Mouse (Mus musculus) embryo, embryonic 11.5 days (tissue): ENCODE measurements around the gene Slc15a1.
"Not testable (repeated sequence)": the region's sequence is repeated elsewhere in the genome, so short reads cannot be mapped to it uniquely, and the experiment has no call there.

Source experiments
- DNase-seq: peaks from one replicate; pipeline ENCODE4 v3.0.0-alpha.2; 2012; ENCODE audit warnings: low read depth, low spot score

Slc15a1 gene

DNA sequence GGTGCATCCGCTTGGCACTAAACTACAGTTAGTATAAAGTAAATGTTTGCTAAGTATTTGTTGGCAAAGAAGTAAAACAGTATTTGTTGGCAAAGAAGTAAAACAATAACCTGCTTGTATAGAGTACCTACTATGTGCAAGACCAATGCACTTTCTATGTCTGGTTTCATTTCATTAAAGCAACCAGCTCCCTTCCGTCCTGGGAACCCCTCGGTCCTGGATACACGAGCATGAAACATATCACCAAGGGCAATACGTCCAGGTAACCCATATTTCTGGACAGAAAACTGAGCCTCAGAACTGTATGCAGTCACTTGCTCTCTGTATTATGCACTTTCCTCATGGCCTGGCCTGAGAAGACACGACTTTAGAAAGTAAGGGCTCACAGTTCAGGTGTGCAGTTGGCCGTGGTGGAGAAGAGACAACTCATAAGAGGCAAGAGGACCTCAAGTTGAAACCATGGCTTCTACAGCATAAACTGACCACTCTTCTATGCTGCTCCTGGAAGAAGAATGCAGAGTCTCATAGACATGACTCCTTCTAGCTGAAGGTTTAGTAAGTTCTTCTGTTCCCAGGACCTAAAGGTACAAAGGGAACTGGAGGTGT is 53.5 kb downstream of the Slc15a1 start:
- no peak for DNase-seq

DNA sequence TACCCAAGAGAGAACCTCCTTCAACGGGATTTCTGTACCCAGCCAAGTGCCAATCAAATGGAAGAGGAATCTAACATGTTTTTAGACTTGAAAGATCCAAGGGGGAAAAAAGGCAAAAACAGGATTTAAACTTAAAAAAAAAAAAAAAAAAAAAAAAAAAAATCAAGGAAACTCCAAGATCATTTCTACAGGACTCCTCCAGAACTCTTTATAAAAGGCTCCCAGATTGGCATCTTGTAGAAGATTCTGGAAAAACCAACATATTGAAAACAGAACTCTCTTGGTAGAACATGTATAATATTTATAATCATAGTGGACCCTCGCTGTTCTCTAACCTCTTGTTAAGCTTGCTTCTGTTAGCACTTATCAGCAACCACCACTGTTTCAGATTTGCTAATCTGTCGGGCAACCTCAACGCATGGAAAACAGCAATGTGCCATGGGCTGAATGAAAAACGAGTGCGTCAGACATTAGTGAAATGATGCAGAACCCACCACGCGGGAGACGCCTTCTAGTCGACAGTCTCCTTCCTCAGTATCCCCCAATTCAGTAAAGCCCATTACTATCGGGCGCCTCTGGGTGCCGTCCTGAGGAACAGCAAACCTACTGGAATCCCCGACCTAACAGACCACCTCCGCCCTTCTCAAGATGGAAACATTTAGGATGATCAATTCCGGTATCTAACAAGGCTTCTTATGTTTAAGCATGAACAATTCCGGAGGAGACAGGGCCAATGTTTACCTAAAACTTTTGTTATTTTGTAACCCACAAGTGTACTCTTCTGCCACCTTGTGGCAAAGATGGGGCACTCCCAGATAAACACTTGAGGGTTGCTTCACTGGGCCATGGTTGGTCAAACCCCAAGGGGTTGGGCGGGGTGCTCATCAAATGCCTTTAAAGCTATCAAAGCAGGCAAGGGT is 54.3 kb downstream of the Slc15a1 start:
- DNase-seq: peak; percentile 49

GRCm38 (mm10) chr14:121446951-121447350 is 58.1 kb downstream of the Slc15a1 start:
- no peak for DNase-seq

- peak; percentile 55 for DNase-seq
Measured at GRCm38 (mm10) chr14:121445194-121445593, 59.9 kb downstream of the Slc15a1 start.

DNA sequence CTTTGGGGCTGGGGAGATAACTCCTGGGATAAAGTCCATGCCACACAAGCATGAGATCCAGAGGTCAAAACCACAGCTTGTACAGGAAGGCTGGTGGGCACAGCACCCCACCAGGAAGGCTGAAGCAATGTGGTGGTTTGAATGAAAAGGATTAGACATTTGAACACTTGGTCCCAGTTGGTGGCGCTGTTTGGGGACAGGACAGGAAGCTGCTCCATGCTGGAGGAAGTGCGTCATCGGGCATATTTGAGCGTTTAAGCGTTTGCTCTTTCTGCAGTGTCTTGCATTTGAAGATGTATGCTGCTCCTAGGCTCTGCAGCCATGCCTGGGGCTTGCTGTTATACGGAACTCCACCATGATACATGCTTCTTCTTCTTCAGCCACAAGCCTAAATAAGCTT is 64.2 kb downstream of the Slc15a1 start:
- DNase-seq: no peak

DNA sequence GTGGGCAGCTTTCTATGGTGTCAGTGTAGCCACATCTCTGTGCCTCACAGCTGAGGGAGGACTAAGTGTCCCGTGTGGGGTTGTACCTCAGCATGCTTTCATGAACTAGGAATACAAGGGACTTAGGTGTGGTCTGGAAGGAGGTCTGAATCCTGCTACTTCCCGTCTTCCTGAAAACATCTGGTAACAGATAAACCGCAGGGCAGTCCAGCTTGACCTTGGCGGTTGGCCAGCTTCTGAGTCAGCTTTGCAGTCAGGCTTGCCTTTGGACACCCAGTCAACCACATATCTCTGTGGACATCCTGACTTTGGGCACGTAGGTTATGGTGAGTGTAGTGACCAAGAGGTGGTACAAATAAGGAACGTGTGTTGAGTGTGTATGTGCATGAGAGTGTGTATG is 68.0 kb downstream of the Slc15a1 start:
- no peak for DNase-seq

DNA sequence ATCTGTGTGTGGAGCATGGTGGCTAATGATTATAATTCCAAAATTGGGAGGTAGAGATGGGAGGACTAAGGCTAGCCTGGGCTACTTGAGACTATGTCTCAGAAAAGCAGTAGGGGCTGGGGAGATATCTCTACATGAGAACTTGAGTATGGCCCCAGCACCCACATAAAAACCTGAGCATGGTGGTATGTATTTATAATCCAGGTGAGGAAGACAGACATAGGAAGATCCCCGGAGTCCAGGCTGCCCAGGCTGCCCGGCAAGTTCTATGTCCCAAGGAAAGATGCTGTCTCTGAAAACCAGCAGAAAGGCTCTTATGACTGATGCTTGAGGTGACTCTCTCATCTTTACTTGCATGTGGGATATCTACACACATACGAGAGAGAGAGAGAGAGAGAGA is 68.6 kb downstream of the Slc15a1 start:
- DNase-seq: no peak

GRCm38 (mm10) chr14:121435794-121436193 is 69.3 kb downstream of the Slc15a1 start:
- no peak for DNase-seq

- no peak for DNase-seq
Measured at GRCm38 (mm10) chr14:121431261-121431660, 73.8 kb downstream of the Slc15a1 start.

DNA sequence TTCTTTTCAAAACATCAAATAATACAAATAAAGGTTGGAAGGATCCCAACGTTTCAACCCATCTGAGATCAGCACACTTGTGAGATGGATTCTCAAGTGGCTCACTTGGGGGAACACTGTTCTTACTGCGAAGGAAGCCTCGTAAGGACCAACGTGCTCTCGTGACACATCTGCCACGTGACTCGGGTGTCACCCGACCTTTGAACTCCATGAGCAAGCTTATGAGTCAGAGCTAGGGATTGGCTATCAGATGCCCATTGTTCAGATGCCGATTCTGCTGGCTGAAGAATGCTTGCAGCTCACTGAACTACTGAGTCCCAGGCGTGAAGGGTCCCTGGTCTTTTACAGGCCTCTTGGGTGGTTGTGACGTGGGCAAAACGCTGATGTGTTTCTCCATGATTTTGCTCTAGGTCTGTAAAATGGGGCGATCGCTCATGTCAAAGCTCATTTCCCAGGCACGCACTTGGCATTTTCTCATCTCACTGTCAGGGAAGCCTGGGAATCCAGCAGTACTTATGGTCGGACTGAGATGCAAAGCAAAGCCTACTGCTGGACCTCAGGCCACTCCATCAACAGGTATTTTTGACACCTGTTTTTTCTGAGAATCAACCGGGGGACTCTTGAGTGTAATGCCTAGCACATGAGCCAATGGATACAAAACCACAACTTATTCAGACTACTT is 75.1 kb downstream of the Slc15a1 start:
- DNase-seq: no peak

DNA sequence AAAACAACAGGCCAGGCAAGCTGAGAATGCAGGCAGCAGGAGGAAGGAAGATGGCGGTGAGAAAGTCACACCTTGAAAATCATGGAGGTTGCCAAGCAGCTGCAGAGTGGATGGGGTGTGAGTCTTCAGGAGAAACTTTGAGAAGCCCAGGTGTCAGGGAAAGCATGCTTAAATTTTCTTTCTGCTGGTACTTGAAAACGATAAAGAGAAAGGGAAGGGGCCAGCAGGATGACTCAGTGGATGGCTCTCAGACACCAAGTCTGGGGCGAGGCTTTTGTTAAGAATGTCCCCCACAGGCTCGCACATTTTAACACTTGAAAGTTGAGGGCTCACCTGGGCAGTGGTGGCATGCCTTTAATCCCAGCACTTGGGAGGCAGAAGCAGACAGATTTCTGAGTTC is 76.9 kb downstream of the Slc15a1 start:
- no peak for DNase-seq

- DNase-seq: no peak
Measured at GRCm38 (mm10) chr14:121426743-121427142, 78.3 kb downstream of the Slc15a1 start.

DNA sequence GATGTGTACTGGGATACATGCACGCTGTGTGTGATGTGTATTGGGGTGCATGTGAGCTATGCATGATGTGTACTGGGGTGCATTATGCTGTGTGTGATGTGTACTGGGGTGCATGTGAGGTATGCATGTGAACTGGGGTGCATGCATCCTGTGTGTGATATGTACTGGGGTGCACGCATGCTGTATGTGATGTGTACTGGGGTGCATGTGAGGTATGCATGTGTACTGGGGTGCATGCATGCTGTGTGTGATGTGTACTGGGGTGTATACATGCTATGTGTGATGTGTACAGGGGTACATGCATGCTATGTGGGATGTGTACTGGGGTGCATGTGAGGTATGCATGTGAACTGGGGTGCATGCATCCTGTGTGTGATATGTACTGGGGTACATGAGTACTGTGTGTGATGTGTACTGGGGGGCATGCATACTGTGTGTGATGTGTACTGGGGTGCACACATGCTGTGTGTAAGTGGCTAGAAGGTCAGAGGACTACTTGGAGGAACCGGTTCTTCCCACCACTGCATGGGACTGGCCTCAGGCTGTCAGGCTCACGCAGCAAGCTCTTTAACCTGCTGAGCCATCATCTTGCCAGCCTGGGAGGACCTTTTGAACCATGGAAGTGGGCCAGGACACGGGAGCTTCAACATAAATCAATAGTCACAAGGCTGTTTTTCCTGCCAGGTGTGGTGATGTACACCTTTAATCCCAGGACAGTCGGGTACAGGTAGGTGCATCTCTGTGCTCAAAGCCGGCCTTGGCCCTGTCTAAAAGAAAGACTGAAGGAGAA is 79.9 kb downstream of the Slc15a1 start:
- DNase-seq: no peak

- no peak for DNase-seq
Measured at GRCm38 (mm10) chr14:121423341-121423751, 81.7 kb downstream of the Slc15a1 start.

- DNase-seq: no peak
Measured at GRCm38 (mm10) chr14:121422664-121423340, 82.2 kb downstream of the Slc15a1 start.

- DNase-seq: no peak
Measured at GRCm38 (mm10) chr14:121422000-121422399, 83.1 kb downstream of the Slc15a1 start.

DNA sequence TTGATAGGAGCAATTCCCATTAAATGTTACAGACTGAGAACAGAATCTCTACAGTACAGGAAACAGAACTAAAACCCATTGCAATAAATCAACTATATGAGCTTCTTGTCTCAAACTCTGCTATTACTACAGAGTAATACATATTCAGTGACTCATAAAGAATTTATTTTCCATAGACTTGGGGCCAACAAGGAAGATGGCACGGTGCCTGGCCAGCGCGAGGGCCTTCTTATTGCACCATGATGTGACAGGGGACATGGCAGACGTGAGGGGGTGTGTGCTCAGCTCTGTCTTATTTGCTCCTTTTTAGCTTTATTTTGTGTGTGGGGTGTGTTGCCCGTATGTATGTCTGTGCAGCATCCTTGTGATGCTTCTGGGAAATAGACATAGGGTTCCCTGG is 87.5 kb downstream of the Slc15a1 start:
- no peak for DNase-seq

DNA sequence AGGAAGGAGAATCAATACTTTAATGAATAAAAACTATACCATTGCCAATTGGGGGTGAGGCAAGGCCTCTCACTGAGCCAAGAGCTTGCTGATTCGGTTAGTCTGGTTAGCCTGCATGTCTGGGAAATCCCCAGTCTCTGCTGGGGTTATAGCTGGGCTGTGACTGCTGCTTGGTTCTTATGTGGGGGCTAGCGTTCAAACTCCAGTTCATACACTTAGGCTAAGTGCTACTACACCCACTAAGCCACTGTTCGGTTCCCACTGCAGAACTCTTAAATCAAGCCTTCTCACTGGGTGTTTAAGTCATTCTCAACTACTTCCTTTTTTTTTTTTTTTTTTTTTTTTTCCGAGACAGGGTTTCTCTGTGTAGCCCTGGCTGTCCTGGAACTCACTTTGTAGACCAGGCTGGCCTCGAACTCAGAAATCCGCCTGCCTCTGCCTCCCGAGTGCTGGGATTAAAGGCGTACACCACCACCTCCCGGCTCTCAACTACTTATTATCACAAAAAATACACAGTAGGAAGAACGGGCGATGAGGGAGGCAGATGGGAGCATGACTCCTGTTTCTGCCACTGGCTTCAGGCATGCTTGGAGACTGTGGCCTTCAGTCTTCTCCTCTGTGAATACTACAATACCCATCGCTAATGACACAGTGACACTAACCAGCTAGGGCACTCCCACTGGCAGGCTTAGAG is 88.3 kb downstream of the Slc15a1 start:
- no peak for DNase-seq

- no peak for DNase-seq
Measured at GRCm38 (mm10) chr14:121414635-121415241, 90.3 kb downstream of the Slc15a1 start.

DNA sequence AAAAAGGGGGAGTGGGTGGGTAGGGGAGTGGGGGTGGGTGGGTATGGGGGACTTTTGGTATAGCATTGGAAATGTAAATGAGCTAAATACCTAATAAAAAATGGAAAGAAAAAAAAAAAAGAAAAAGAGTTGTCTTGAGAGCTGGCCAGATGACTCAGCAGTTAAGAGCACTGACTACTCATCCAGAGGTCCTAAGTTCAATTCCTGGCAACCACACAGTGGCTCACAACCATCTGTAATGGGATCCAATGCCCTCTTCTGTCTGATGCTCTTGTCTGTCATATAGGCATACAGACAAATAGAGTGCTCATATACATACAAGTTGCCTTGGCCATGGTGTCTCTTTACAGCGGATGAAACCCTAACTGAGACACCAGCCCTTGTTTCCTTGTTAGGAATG is 91.3 kb downstream of the Slc15a1 start:
- not testable (repeated sequence) for DNase-seq
